Mouse (Mus musculus): ENCODE data around the gene Pacs2.
A peak's percentile ranks its signal among the peaks of the same experiment; 100 is the strongest.

Pacs2 gene

DNA sequence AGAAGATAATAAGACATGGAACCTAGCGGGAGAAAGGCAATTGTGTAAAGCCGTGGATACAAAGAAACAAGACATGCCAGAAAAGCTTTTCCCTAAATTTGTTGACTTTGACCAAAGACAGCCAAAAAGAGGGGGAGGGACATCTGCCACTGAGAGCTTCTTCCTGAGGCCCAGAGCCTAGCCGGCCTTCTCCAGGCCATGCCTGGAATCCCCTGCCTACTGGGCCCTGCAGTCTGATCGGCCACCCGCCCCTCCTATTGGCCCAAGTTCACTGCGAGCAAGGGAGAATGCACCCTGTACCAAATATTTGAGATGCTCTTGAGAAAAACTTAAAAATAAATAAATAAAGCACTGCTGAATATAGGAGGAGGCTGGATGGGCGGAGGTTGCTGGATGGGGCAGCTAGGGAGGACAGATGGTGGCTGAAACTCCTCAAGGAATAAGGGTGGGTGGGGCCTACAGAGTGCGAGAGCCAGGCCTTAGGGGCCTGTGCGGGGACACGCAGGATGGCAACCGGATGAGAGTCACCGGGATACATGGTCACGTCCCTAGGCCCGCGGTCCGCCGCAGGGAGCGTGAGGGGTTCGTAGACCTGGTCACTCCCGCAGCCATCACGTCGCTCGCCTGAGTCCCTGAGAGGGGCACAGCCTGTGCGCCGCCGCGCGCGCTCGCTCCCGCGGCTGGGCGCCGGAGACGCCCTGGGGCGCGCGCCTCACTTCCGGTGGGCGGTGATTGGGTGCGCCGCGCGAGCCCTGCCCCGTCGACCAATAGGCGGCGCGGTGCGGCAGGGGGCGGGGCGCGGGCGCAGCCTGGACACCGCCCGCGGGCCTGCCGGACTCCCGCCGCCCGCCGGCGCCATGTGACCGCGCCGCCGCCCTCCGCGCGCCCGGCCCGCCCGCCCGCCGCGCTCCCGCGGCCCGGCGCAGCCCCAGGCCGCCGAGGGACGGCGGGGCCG is at the start of gene Pacs2:
Gene Pacs2, plus strand, starts transcription at position 905 of the 955 bp plus-strand sequence.
- peak; percentile 85 to 88 for DNase-seq (ENCODE audit: low spot score in 2 of 2)

DNA sequence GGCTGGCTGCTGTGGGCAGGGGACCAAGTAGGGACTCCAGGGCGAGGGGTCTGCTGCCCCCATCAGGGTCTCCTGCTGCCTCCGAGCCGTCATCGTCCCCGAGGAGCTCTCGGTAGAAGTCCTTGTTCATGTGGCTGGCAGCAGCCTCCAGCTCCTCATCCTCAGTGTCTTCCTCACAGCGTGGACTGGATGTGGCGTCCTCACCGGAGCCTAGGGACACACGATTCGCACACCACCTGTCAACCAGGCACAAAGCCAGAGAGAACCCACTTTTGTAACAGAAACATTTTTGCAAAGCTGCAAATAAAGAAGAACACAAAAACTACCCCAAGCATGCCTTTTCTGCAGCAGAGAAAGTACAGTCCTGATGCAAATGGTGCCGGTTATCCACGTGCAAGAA is 48.5 kb upstream of the Pacs2 start:
- DNase-seq (ENCODE audit: low spot score in 2 of 2) = no peak

DNA sequence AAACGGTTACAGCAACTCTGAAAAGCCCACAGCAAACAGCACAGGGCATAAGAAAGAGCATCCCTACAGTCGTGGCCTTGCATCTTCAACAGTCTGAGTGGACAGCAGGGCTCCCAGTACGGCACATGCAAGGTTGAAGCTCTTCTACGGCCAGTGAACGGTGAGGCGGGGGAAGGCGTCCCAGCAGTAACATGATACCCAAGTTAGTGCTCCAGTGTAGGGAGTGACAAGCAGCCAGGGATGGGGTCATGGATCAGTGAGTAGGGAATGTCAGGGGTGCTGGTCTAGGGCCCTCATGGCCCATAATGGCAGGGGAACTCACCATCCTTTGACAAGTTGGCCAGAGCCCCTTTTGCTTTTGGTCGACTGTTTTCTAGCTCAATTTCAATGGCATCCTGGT is 45.4 kb upstream of the Pacs2 start:
- DNase-seq (ENCODE audit: low spot score in 2 of 2) = no peak

DNA sequence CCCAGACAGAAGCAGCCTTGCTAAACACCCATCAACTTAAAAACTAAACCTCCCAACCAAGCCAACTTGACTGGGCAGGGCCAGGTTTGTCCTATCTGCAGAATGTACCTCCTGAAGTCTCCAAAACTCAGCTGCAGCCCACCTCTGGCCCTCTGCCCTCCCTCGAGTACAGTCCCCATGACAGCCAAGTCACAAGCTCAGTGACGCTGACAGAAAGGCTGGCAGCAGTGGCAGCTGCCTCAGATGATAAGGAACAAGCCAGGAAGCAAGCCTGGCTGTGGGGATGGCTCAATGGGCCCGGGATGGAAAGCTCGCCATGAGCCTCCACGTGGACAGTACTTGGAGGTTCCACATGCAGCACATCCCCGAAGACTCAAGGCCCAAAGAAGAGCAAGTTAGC is 44.7 kb upstream of the Pacs2 start:
- no peak for DNase-seq (ENCODE audit: low spot score in 2 of 2)

DNA sequence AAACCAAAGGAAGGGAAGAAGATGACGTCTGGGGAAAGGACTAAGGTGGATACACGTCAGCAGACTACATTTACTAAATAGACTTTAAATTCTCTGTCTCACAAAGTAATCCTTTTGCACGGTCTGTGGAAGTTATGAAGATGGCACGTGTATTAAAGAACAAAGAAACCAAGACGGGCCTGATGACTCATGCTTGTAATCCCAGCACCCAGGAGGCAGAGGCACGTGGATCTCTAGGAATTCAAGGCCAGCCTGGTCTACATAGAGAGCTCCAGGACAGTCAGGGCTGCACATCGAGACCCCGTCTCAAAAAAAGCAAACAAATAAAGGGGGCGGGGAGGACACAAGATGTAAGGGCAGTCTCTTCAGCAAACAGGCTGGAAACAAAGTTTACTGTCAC is 39.6 kb upstream of the Pacs2 start:
- DNase-seq (ENCODE audit: low spot score in 2 of 2) = no peak

DNA sequence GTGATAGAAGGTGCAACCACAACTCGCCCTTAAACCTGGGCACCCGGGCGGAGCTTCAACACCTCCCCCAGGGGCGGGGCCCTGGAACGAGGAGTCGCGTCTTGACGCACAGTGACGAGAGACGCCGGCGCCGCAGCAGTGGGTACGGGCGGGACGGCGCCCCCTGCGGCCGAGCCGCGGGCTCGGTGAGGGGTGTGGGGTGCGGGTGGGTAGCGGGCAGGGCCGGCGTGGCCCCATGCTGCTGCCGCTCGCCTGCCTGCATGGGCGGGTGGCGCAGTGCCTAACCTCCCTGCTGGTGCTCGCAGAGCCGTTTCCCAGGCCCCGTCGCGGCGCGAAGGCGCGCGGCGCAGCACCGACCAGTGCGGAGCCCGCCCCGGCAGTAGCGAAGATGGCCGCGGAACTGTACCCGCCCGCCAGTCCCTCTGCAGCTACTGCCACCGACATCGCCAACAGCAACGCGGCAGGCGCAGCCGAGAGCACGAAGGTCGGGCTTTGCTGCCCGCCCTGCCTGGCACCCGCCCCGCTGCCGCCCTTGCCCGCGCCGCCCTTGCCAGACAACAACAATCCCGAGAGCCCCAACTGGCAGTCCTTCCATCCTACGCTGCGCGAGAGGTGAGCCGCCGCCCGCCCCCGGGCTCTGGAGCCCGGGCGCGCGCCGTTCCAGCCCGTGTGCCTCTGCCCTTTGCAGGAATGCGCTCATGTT is 37.8 kb upstream of the Pacs2 start, which contains the start of gene Btbd6:
Gene Btbd6, plus strand, starts transcription at position 112 of the 703 bp plus-strand sequence.
- peak; percentile 78 to 87 for DNase-seq (ENCODE audit: low spot score in 2 of 2)

DNA sequence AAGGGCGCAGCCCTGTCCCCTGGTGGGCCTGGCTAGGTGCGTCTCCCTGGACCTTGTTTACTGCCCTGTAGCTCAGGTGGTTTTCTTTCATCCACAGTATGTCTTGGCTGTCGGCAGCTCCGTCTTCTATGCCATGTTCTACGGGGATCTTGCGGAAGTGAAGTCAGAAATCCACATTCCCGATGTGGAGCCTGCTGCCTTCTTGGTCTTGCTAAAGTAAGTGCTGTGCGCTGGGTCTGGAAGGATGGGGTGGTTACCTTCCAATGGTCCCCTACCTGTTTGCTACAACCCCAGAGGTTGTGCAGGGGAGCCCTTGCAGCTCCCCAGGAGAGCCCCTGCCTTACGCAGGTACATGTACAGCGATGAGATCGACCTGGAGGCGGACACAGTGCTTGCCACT is 37.2 kb upstream of the Pacs2 start:
- DNase-seq (ENCODE audit: low spot score in 2 of 2) = no peak

DNA sequence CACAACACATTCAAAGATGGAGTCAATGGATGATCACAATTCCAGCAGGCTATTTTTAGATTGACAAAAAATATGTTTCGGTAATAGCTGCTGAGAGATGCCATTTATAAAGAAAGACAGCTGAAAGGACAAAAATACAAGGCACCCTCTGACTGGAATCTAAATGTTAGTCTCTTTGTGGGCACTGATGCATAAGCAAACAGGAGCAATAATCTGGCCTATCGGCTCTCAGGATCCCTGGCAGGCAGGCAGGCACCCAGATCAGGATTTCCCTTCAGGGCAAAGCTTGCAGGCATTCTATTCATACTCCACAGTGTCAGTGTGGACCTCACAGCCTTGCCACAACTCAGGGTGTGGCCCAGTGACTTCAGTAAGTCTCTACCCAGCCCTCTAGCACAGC is 32.3 kb upstream of the Pacs2 start:
- DNase-seq (ENCODE audit: low spot score in 2 of 2) = no peak

DNA sequence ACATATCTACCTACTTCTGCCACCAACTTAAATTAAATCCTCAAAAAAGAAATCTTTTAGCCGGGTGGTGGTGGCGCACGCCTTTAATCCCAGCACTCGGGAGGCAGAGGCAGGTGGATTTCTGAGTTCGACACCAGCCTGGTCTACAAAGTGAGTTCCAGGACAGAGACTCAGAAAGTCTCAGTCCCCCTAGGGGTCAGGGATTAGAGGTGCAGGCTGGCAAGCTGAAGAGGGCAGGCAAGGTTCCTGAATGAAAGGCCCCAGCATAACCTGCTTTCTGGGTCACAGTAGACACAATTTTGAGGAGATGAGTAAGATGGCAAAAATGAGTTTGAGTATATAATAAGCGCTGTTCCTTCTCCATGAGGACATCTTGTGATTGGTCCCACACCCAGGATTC is 29.0 kb upstream of the Pacs2 start:
- DNase-seq (ENCODE audit: low spot score in 2 of 2) = peak; percentile 21 to 33

DNA sequence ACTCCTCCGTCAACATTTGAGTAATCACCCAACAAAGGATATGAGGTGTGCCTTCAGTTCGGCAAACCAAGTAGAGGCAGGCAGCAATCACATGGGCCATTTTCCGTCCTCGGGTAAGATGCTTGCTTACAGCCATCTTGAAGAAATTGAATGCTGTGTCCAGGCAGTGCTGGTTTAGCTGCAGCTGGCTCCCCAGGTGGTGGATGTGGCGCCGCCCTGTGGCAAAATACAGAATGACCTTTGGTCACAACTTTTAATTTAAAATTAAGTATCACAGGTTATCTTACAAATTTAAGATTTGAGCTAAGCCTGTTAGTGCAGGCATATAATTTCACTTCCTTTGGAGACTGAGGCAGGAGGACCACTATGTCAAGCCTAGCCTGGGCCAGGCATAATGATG is 26.4 kb upstream of the Pacs2 start:
- peak; percentile 25 to 58 for DNase-seq (ENCODE audit: low spot score in 2 of 2)

DNA sequence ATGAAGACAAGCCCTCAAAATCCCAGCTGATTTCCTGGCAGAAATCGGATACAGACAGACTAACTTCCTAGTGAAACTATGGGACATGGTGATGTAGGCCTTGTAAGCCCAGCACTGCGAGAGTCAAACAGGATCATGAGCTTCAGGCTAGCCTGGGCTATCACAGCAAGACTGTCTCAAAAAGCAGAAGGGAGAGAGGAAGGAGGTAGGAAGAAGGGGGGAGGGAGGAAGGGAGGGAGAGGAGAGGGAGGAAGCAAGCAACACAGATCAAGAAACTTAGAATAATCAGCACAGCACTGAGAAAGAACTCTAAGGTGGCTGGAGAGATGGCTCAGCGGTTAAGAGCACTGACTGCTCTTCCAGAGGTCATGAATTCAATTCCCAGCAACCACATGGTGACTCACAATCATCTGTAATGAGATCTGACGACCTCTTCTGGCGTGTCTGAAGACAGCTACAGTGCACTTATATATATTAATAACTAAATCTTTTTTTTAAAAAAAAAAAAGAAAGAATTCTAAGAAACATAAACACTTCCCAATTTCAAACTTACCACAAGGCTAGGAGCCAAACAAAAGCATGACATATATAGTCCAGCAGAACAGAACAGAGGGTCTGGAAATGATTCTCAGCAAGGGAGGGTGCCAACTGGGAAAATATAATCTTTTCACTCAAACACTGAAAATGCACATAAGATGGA is 23.5 kb upstream of the Pacs2 start:
- DNase-seq (ENCODE audit: low spot score in 2 of 2) = no peak

DNA sequence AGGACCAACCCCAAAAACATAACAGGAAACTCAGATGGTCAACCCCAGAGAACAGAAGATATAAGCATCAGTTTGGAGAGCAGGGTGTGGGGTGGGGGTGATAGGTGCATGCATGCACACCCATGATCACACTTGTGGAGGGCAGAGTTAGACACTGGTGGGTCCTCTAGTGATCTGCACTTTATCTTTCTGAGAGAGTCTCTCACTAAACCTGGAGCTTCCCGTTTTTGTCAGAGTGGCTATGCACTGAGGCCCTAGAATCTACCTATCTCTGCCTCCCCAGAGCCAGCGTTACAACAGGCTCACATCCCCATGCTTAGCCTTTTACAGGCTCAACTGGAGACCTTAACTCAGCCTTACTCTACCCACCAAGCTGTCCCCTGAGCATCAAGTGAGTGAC is 22.9 kb upstream of the Pacs2 start:
- DNase-seq (ENCODE audit: low spot score in 2 of 2) = no peak

DNA sequence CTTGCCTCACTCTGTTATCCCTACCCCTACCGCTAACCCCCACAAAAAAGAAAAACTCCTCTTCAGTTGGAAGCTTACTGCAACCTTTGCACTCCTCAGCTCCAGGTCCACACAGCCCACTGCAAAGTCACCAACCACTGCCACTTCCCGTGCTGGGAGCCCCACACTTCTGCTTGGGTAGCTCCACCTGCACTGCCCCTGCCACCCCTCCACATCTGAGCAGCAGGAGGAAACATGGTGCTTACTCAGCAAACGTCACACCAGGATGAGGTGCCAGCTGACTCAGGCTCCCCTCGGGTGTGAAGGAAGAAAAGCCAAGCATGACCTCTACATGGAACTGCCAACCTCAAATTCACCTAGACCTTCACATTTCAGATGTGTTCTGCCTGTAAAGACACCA is 20.2 kb upstream of the Pacs2 start:
- peak; percentile 12 to 35 for DNase-seq (ENCODE audit: low spot score in 2 of 2)

DNA sequence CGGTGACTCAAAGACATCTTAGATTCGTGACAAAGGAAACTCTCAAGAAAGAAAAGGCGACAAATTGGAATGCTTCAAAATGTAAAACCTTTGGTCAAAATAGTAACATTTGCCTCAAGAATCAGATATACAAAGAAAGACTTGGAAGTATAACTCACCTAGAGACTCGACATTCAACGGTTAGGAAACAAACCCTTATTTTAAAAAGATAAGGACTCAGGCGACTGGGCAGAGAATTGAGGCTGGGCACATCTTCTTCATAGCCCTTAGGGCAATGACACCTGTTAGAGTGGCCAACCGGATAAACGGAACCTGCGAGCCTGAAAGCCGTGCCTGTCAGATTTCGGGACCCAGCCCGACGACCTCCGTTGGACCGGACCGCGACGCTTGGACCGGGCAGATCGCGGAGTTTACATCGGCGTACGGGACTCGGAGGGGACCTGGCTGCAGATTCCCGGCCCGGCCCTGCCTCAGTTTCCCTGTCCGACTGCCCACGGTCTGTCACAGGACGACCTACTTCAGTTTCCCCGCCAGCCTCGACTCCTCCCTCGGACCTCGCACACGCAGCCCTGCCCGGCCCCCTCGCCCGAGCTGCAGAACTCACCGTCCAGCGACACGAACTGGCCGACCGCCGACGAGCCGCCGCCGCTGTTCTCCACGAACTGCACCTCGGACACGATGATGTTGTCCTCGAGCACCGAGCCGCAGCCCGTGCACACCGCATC is 14.6 kb upstream of the Pacs2 start:
- DNase-seq (ENCODE audit: low spot score in 2 of 2) = no peak

DNA sequence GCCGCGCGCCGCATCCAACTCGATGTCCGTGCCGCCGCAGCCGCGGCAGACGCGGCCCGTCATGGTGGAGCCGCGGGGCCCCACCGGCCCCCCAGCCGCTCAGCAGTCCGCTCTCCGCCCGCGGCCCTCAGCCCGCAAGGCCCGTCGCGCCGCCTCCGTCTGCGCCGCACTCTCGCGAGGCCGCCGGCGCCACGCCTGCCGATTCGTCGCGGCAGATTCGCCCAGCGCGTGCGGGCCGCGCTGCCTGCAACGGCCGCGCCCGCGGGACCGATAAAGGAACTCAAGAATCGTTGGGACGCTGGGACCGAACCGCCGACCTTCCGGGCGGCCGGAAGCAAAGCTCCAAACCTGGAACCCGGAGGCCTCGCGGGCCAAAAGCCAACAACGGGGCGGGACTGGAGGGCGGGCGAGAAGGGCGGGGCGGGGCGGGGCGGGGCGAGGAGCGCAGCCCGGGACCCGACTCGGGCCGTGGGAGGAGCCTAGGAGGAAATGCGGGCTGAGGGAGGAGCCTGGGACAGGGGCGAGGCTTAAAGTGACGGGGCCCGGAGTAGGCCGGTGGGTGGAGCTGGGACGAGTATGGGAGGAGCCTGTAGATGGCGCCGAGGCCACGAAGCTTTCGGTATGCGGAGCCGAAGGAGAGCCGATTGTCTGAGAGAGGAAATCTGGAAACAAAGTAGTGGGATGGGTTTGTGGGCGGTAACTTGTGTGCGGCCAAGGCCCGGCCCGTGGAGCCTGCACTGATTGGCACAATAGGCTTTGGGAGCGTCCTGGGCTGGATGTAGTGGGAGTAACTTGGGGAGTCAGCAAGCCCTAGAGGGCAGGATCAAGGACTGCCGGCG is 13.8 kb upstream of the Pacs2 start, which contains the start of gene Brf1:
Gene Brf1, minus strand, starts transcription at position 411 of the 839 bp plus-strand sequence.
- DNase-seq (ENCODE audit: low spot score in 2 of 2) = peak; percentile 96 to 97

DNA sequence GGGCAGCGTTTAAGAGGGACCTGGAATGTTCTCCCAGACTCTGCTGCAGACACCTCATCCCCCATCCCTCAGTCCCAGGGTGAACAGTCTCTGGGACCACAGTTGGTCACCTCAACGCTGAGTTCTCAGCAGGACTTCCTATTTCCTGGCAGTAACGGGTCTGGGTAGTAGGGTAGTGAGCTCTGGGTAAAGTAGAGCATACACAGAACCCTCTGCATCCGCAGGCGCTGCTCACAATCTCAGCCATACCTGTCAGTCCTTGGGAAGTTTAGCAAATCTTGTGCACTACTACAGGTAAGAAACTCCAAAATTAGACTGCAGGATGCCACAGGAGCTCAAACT is 13.2 kb upstream of the Pacs2 start:
- no peak for DNase-seq (ENCODE audit: low spot score in 2 of 2)

DNA sequence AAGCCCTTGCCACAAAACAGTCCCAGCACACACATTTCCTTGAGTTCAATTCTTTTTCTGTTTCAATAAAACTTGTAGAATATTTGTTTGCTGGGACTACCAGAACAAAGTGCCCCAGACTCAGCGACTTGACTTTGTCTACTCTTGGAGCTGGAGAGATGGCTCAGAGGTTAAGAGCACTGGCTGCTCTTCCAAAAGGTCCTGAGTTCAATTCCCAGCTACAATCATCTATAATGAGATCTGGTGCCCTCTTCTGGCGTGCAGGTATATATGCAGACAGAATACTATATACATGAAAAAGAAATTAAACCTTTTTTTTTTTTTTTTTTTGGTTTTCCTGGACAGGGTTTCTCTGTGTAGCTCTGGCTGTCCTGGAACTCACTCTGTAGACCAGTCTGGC is 11.6 kb upstream of the Pacs2 start:
- peak; percentile 26 to 36 for DNase-seq (ENCODE audit: low spot score in 2 of 2)

DNA sequence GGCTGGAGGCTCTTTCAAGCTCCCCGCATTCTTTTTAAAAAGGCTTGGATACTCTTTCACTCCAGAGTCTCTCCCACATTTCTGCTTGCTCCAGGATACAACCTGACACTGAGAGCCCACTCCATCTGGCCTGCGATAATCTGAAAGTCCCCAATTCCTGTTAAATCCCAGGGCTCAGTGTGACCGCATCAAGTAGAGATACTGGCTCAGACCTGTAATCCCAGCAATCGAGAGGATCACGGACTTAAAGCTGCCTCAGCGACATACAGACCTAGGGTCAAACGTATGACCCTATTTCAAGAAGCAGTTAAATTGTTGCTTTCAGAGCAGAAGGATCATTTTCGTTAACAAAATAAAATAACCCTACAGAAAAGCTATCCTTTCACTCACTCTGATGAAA is 10.3 kb upstream of the Pacs2 start:
- no peak for DNase-seq (ENCODE audit: low spot score in 2 of 2)

DNA sequence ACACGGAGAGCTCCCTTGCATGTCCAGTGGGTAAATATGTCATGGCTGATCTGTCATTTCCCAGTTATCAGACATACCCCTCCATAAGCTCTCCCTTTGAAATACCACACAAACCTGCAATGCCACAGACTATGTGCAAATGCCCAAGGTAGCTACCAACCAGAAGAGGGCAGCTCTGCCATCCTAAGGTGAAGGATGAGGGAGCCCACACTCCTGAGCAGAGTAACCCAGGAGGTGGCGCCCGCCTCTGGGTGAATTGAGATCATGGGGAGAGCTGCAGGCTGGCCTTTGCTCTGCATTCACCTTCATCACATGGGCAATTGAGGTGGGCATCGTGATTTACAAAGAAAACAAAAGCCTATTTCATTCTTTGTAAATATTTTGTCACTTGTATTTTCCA is 9.3 kb upstream of the Pacs2 start:
- DNase-seq (ENCODE audit: low spot score in 2 of 2) = peak; percentile 56 to 74

DNA sequence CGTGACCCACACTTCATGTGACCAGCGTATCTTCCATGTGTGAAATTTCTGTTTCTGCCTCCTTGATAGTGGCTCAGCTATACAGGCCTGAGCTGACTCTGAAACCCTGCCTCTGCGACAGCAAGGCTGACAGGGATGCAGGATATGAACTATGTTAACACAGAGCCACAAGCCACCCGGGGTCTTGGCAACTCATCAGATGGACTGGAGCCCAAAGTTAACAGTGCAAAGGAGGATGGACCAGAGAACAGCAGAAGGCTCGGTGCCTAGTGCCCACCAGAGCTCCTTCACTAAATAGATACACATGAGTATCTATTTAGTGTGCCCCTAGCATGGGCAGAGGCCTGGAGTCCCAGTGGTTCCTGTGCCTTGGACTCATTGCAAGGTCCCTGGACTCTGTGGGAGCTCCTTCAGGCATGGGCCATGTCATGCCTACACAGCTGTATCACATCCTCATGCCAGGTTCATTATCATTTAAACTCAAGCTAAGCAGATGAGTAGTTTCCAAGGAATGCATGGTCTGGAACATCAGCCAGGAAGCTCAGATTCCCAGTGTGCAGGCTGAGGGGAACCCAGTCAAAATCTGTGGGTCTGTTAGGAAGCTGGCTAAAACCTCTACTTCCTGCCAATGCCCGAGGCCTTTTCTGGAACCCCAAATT is 2.5 kb upstream of the Pacs2 start:
- DNase-seq (ENCODE audit: low spot score in 2 of 2) = no peak

Data from natural killer cell, adult 2 months (primary cell).